Comparison of ENCODE assay signal across 15 mouse cellular contexts in genomic region chr8:3256147-3256940, GRCm38 (mm10). TPM values are rescaled to one million over a fixed set of nuclear protein-coding genes. Genes with fewer than 3 reads are reported as not detected.
DNase-seq lines count a peak whose midpoint lies in the region; ATAC-seq and TF ChIP-seq lines count a peak whose summit lies in the region.
"Had no signal": no experiment of that assay in that cellular context is flagged by ENCODE, and none has a peak within 500 bp of the region (broad histone marks: within the 10 kb centered on the region; RNA-seq: fewer than 3 reads in every experiment).

No protein-coding gene starts in this region.

- no peak overlapping the region for H3K4me2 ChIP-seq in liver, embryonic 15.5 days
- no peak overlapping the region for H3K4me2 ChIP-seq in midbrain, postnatal 0 days (ENCODE audit: low read depth, low read length, poor library complexity, severe bottlenecking)
- no peak overlapping the region for H3K4me2 ChIP-seq in neural tube, embryonic 15.5 days
- H3K4me2 ChIP-seq: embryonic facial prominence, embryonic 15.5 days; forebrain, embryonic 13.5 days; hindbrain, embryonic 12.5 days; limb, embryonic 15.5 days; midbrain, embryonic 13.5 days; neural tube, embryonic 12.5 days had no signal

- WGBS in cerebellum, adult 2 months, result 62% methylated on average over 5 of the region's 5 CpGs
- 62% methylated on average over 5 of the region's 5 CpGs for WGBS in kidney, adult 2 months
- WGBS in liver, embryonic 15.5 days (ENCODE audit: insufficient replicate concordance), result 67% methylated on average over 5 of the region's 5 CpGs
- WGBS in midbrain, postnatal 0 days, result 93% methylated on average over 5 of the region's 5 CpGs
- WGBS in neural tube, embryonic 15.5 days, result 91% methylated on average over 5 of the region's 5 CpGs

- no peaks in the 10 kb centered on the region for H3K27me3 ChIP-seq in cerebellum, adult 2 months (ENCODE audit: control insufficient read depth, insufficient read depth, low read length)
- no peaks in the 10 kb centered on the region for H3K27me3 ChIP-seq in kidney, adult 2 months (replicated peaks; ENCODE audit: control insufficient read depth, insufficient read depth, low read length)
- no peaks in the 10 kb centered on the region for H3K27me3 ChIP-seq in liver, embryonic 15.5 days
- H3K27me3 ChIP-seq in midbrain, postnatal 0 days (ENCODE audit: insufficient read depth, low read length), result no peaks in the 10 kb centered on the region
- H3K27me3 ChIP-seq in neural tube, embryonic 15.5 days (replicated peaks), result no peaks in the 10 kb centered on the region
- H3K27me3 ChIP-seq: embryonic facial prominence, embryonic 15.5 days; forebrain, embryonic 13.5 days; hindbrain, embryonic 12.5 days; limb, embryonic 15.5 days; midbrain, embryonic 13.5 days; neural tube, embryonic 12.5 days had no signal

- no peak for DNase-seq in cerebellum, adult 2 months
- no peak for DNase-seq in cerebellum, adult 18-20 months
- peak; percentile 80 for DNase-seq in kidney, adult 2 months
- DNase-seq in kidney, postnatal 10 days, result no peak
- peak; percentile 44 to 54 for DNase-seq in adrenal gland, postnatal 36 days
- DNase-seq in midbrain, postnatal 0 days (ENCODE audit: low spot score), result no peak
- DNase-seq: lung, postnatal 4 days had no signal

- H3K9ac ChIP-seq in liver, embryonic 15.5 days, result no peak overlapping the region
- H3K9ac ChIP-seq in midbrain, postnatal 0 days (replicated peaks; ENCODE audit: low read length, poor library complexity, severe bottlenecking), result no peak overlapping the region
- H3K9ac ChIP-seq in neural tube, embryonic 15.5 days (replicated peaks), result no peak overlapping the region
- H3K9ac ChIP-seq: embryonic facial prominence, embryonic 15.5 days; forebrain, embryonic 13.5 days; hindbrain, embryonic 12.5 days; limb, embryonic 15.5 days; midbrain, embryonic 13.5 days; neural tube, embryonic 12.5 days had no signal

- TF ChIP-seq POLR2A in cerebellum, adult 2 months (IDR thresholded peaks at IDR 0.05; ENCODE audit: borderline replicate concordance, insufficient read depth, low read length), result no peak
- no peak for TF ChIP-seq POLR2A in kidney, adult 2 months (IDR thresholded peaks at IDR 0.05; ENCODE audit: low read depth, low read length)

- no peak for TF ChIP-seq CTCF in cerebellum, adult 2 months (IDR thresholded peaks at IDR 0.05; ENCODE audit: borderline replicate concordance, insufficient read depth, low read depth, low read length)
- TF ChIP-seq CTCF in kidney, adult 2 months (conservative IDR thresholded peaks at IDR 0.05; ENCODE audit: insufficient read depth, insufficient read length, low read depth, low read length), result no peak
- TF ChIP-seq CTCF in midbrain, postnatal 0 days (IDR thresholded peaks at IDR 0.05), result no peak

- peaks cover 4% of the 10 kb centered on the region; the same call in 1 of the 2 replicates for H3K4me1 ChIP-seq in cerebellum, adult 2 months (ENCODE audit: control insufficient read depth, insufficient read depth, low read length)
- H3K4me1 ChIP-seq in kidney, adult 2 months (ENCODE audit: control insufficient read depth, insufficient read depth, low read length), result peaks cover 36% of the 10 kb centered on the region
- H3K4me1 ChIP-seq in liver, embryonic 15.5 days (replicated peaks), result peaks cover 40% of the 10 kb centered on the region
- no peaks in the 10 kb centered on the region for H3K4me1 ChIP-seq in midbrain, postnatal 0 days (ENCODE audit: insufficient read depth, low read length)
- 0 out of 2 replicates have a peak, but pooled peaks cover 6% of the 10 kb centered on the region for H3K4me1 ChIP-seq in neural tube, embryonic 15.5 days
- H3K4me1 ChIP-seq: hindbrain, embryonic 12.5 days; limb, embryonic 15.5 days; neural tube, embryonic 12.5 days had no signal

- no peak overlapping the region for H3K4me3 ChIP-seq in cerebellum, adult 2 months (replicated peaks; ENCODE audit: insufficient read depth, low read depth, low read length)
- no peak overlapping the region for H3K4me3 ChIP-seq in kidney, adult 2 months (ENCODE audit: insufficient read depth, low read depth, low read length)
- H3K4me3 ChIP-seq in liver, embryonic 15.5 days (replicated peaks), result no peak overlapping the region
- no peak overlapping the region for H3K4me3 ChIP-seq in midbrain, postnatal 0 days (ENCODE audit: low read depth, low read length)
- H3K4me3 ChIP-seq in neural tube, embryonic 15.5 days (replicated peaks), result no peak overlapping the region
- H3K4me3 ChIP-seq: embryonic facial prominence, embryonic 15.5 days; forebrain, embryonic 13.5 days; hindbrain, embryonic 12.5 days; limb, embryonic 15.5 days; midbrain, embryonic 13.5 days; neural tube, embryonic 12.5 days had no signal

- H3K27ac ChIP-seq in cerebellum, adult 2 months (ENCODE audit: insufficient read depth, low read length), result peak overlapping the region; percentile 4; the same call in 1 of the 2 replicates
- H3K27ac ChIP-seq in kidney, adult 2 months (ENCODE audit: insufficient read depth, low read depth, low read length), result peak overlapping the region; percentile 79; the same call in 1 of the 2 replicates
- H3K27ac ChIP-seq in liver, embryonic 15.5 days (replicated peaks), result peak overlapping the region; percentile 68
- H3K27ac ChIP-seq in midbrain, postnatal 0 days (ENCODE audit: low read depth, low read length), result no peak overlapping the region
- H3K27ac ChIP-seq in neural tube, embryonic 15.5 days (replicated peaks), result no peak overlapping the region
- H3K27ac ChIP-seq: embryonic facial prominence, embryonic 15.5 days; forebrain, embryonic 13.5 days; hindbrain, embryonic 12.5 days; limb, embryonic 15.5 days; midbrain, embryonic 13.5 days; neural tube, embryonic 12.5 days had no signal

- H3K9me3 ChIP-seq in liver, embryonic 15.5 days (replicated peaks), result no peaks in the 10 kb centered on the region
- H3K9me3 ChIP-seq in midbrain, postnatal 0 days (ENCODE audit: low read length), result no peaks in the 10 kb centered on the region
- H3K9me3 ChIP-seq in neural tube, embryonic 15.5 days (replicated peaks), result no peaks in the 10 kb centered on the region
- H3K9me3 ChIP-seq: embryonic facial prominence, embryonic 15.5 days; forebrain, embryonic 13.5 days; hindbrain, embryonic 12.5 days; limb, embryonic 15.5 days; midbrain, embryonic 13.5 days; neural tube, embryonic 12.5 days had no signal

- peak; percentile 64 for ATAC-seq in liver, embryonic 15.5 days (ENCODE audit: insufficient read depth)
- no peak for ATAC-seq in midbrain, postnatal 0 days (ENCODE audit: low FRiP score)
- no peak; the same call in 1 of the 2 replicates for ATAC-seq in neural tube, embryonic 15.5 days (ENCODE audit: low FRiP score)
- ATAC-seq: forebrain, embryonic 13.5 days; midbrain, embryonic 13.5 days had no signal

- peaks cover 5% of the 10 kb centered on the region; the same call in 1 of the 2 replicates for H3K36me3 ChIP-seq in kidney, adult 2 months (ENCODE audit: control insufficient read depth, insufficient read depth, low read length)
- H3K36me3 ChIP-seq in liver, embryonic 15.5 days (replicated peaks), result peaks cover 38% of the 10 kb centered on the region
- H3K36me3 ChIP-seq in midbrain, postnatal 0 days (ENCODE audit: insufficient read depth, low read length), result peaks cover 10% of the 10 kb centered on the region
- H3K36me3 ChIP-seq in neural tube, embryonic 15.5 days, result peaks cover 35% of the 10 kb centered on the region

RNA-seq across cellular contexts. Expression of gene Insr, which starts 23.1 kb away (rescaled TPM):
- 16.2 and 17.5 TPM in 2 replicates for polyA plus RNA-seq in cerebellum, adult 2 months (2012; rRNA removed)
- polyA plus RNA-seq in kidney, adult 2 months (2012; rRNA removed), result 26.8 and 33.7 TPM in 2 replicates
- 100 to 1,000 TPM; 134 to 182 TPM for total RNA-seq in adrenal gland, postnatal 36 days (2021)
- polyA plus RNA-seq in liver, embryonic 15.5 days (2015; fragmentation: Nextera tagmentation; extraction: Ambion mirVana), result 20.5 and 25.7 TPM in 2 replicates
- 40.3 and 44.5 TPM in 2 replicates for total RNA-seq in midbrain, postnatal 0 days (2014; rRNA removed)
- 30.0 and 32.9 TPM in 2 replicates for polyA plus RNA-seq in midbrain, postnatal 0 days (2015; fragmentation: Nextera tagmentation; extraction: Ambion mirVana)
- polyA plus RNA-seq in neural tube, embryonic 15.5 days (2015; fragmentation: Nextera tagmentation; extraction: Ambion mirVana), result 50.7 and 52.0 TPM in 2 replicates

Comparison
In these comparisons a context has a peak if more than half of its experiments do, and no peak if none do; other contexts are left out.
1. DNase-seq: peak in kidney, adult 2 months (single experiment) and adrenal gland, postnatal 36 days (2 of 2); none in cerebellum, adult 2 months (0 of 2), cerebellum, adult 18-20 months (0 of 2), kidney, postnatal 10 days (single experiment) and midbrain, postnatal 0 days (single experiment).
2. H3K27ac ChIP-seq: peak in cerebellum, adult 2 months (single experiment), kidney, adult 2 months (single experiment) and liver, embryonic 15.5 days (single experiment); none in midbrain, postnatal 0 days (single experiment) and neural tube, embryonic 15.5 days (single experiment).